Mouse (Mus musculus): ENCODE results near the gene Sp9.

GRCm38 (mm10) chr2:73277709-73278075 lies 6.0 kb downstream of the Sp9 start:
- TF ChIP-seq CTCF (IDR thresholded peaks at IDR 0.05; ENCODE audit: borderline replicate concordance, insufficient read depth, low read length) (no peak), POLR2A (IDR thresholded peaks at IDR 0.05; ENCODE audit: low read depth, low read length) (no peak)
